Mouse (Mus musculus) intestine, embryonic 16.5 days (tissue): ENCODE results near the gene Sfi1. TPM values are rescaled to one million over a fixed set of nuclear protein-coding genes. Genes with fewer than 3 reads are reported as not detected.
"Not testable (repeated sequence)": the region's sequence is repeated elsewhere in the genome, so short reads cannot be mapped to it uniquely, and the experiment has no call there.

Source experiments
- ATAC-seq: fragments of 200-750 bp; cut with Nextera tagmentation; 2 replicates; pipeline ENCODE4 v1.8.0; 2017; ENCODE audit warnings: moderate TSS enrichment, moderate library complexity
- H3K27ac ChIP-seq: fragments of 300-500 bp; sonication (generic); 2 replicates; pipeline ENCODE4 v1.5.1; 2014; ENCODE audit warnings: mild to moderate bottlenecking, low read length
- H3K27me3 ChIP-seq: fragments of 300-500 bp; sonication (generic); replicated peaks from 2 replicates; pipeline ENCODE4 v1.6.1; 2014; ENCODE audit warnings: low read length, control low read depth, mixed read lengths; ENCODE audit not compliant: control insufficient read depth, insufficient read depth
- H3K36me3 ChIP-seq: fragments of 300-500 bp; sonication (generic); 2 replicates; pipeline ENCODE4 v1.6.1; 2014; ENCODE audit warnings: low read length, control low read depth; ENCODE audit not compliant: control insufficient read depth, insufficient read depth
- H3K4me1 ChIP-seq: fragments of 300-500 bp; sonication (generic); 2 replicates; pipeline ENCODE4 v1.6.1; 2014; ENCODE audit warnings: low read length, control low read depth, mixed read lengths; ENCODE audit not compliant: control insufficient read depth, insufficient read depth
- H3K4me2 ChIP-seq: fragments of 300-500 bp; sonication (generic); 2 replicates; pipeline ENCODE4 v1.6.1; 2014; ENCODE audit warnings: low read depth, low read length, control low read depth
- H3K4me3 ChIP-seq: fragments of 300-500 bp; sonication (generic); 2 replicates; pipeline ENCODE4 v1.5.1; 2014; ENCODE audit warnings: mild to moderate bottlenecking, low read length
- H3K9ac ChIP-seq: fragments of 300-500 bp; sonication (generic); 2 replicates; pipeline ENCODE4 v1.6.1; 2014; ENCODE audit warnings: low read depth, low read length
- H3K9me3 ChIP-seq: fragments of 300-500 bp; sonication (generic); 2 replicates; pipeline ENCODE4 v1.6.1; 2016; ENCODE audit warnings: low read length, control low read depth; ENCODE audit not compliant: control insufficient read depth
- WGBS: fragments of 180-500 bp; shearing (Covaris S2); extraction: QIAGEN DNeasy Blood & Tissue Kit; methylation state at CpG from one replicate; pipeline ENCODE4 v1.1.7; 2014; 5-methylcytosine and 5-hydroxymethylcytosine counted together
- polyA plus RNA-seq: library from polyadenylated mRNA; unstranded; fragments of >200 nt; fragmentation: Nextera tagmentation; extraction: Ambion mirVana; gene quantifications from 2 replicates; pipeline ENCODE4 v1.2.1, GENCODE M21; 2015

The Sfi1 gene
- polyA plus RNA-seq, 1 experiment from 2014 or later: 12.6 TPM

GRCm38 (mm10) chr11:3138323-3138722, 54.9 kb downstream of the Sfi1 start:
- H3K27ac ChIP-seq, H3K36me3 ChIP-seq, H3K4me2 ChIP-seq, H3K9me3 ChIP-seq, H3K4me3 ChIP-seq, ATAC-seq, H3K9ac ChIP-seq, H3K4me1 ChIP-seq, H3K27me3 ChIP-seq: not testable (repeated sequence)
- 82% methylated on average over 2 of the region's 2 CpGs for WGBS

DNA sequence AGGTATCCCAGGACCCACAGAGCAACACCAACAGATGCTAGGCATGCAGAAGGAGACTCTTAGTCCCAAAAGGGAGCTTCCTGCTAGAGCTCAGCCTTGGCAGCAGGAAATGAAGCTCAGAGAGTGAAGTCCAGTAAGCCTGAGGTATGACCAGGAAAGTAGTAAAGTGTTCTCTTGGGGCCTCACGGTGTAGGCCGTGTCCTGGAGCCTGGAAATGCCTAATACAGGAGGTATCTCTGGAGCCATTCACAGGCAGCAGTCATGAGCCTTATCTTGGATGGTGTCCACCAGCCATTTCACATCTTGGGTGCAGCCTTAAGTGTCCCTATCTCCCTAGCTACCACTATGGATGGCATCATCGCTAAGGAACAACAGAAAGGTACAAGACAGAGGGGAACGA, 56.0 kb downstream of the Sfi1 start:
- H3K9ac ChIP-seq, H3K4me1 ChIP-seq, H3K9me3 ChIP-seq, H3K4me3 ChIP-seq, H3K36me3 ChIP-seq, H3K27ac ChIP-seq, H3K4me2 ChIP-seq, H3K27me3 ChIP-seq: not testable (repeated sequence)
- 95% methylated on average over 4 of the region's 4 CpGs for WGBS
- peak; percentile 34 for ATAC-seq

DNA sequence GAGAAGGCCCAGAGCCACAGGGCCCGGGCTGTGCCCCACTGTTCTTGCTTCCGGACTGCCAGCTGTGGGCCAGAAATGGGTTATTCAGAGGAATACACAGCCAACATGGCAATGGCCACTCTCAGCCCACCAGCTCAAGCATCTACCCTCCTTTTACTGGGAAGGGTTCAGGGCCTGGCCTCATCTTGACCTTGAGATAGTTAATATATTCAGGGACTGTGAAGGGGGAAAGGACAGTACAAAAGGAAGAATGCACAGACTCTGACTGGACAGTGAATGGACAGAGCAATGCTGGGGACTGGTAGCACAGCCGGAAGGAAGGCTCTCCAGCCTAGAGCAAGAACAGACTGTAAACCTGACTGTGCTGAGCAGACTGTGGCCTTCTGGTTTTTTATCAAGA, 57.3 kb downstream of the Sfi1 start:
- not testable (repeated sequence) for H3K4me1 ChIP-seq, H3K27me3 ChIP-seq, H3K27ac ChIP-seq, H3K9me3 ChIP-seq, H3K4me3 ChIP-seq, H3K9ac ChIP-seq, H3K4me2 ChIP-seq, ATAC-seq, H3K36me3 ChIP-seq
- WGBS: 87% methylated on average over 3 of the region's 3 CpGs

DNA sequence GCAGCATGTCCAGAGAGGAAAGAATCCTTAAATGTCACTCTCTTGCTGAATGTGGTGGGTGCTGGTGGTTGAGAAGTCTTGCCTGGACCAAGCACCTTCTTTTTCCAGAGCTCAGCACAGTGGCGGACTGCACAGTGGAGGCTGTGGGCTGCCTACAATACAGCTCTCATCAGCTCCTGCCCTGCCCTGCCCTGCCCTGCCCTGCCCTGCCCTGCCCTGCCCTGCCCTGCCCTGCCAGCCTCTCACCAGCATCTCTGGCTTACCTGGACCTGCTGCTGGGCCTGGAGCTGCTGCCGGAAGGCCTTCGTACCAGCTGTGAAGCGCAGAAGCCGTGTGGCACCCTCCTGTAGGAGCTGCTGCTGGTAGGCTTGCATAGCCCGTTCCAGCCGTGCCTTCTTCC, 57.9 kb downstream of the Sfi1 start:
- not testable (repeated sequence) for H3K4me2 ChIP-seq, H3K36me3 ChIP-seq, H3K27ac ChIP-seq, H3K4me1 ChIP-seq, H3K9me3 ChIP-seq, ATAC-seq, H3K27me3 ChIP-seq, H3K9ac ChIP-seq, H3K4me3 ChIP-seq
- WGBS: 88% methylated on average over 1 of the region's 7 CpGs

DNA sequence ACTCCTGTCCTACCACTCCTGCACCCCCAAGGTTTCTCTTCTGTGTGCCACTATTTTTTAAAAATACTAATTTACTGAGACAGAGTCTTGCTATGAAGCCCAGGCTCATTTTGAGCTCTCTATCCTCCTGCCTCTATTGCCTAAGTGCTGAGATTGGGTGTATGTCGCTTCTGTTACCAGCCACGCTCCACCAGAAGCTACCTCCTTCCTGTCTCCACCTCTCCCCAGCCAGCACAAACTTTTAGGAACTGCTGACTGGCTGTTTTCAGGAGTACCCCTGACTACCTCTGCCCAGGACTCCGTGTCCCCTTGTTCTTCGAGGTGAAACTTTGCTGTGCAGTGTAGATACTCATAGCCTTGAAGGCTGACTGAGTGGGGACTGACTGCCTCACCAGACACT, 59.9 kb downstream of the Sfi1 start:
- H3K36me3 ChIP-seq, H3K4me2 ChIP-seq, H3K27me3 ChIP-seq, H3K4me1 ChIP-seq, H3K4me3 ChIP-seq, H3K27ac ChIP-seq, H3K9ac ChIP-seq: not testable (repeated sequence)
- no CpG with 5 or more reads among the region's 4 CpGs for WGBS
- peaks cover 11% of the 10 kb centered on the region; the same call in 1 of the 2 replicates for H3K9me3 ChIP-seq
- ATAC-seq: peak; percentile 16

GRCm38 (mm10) chr11:3132957-3133356, 60.3 kb downstream of the Sfi1 start:
- peaks cover 11% of the 10 kb centered on the region; the same call in 1 of the 2 replicates for H3K9me3 ChIP-seq
- not testable (repeated sequence) for H3K4me2 ChIP-seq, H3K4me3 ChIP-seq, H3K4me1 ChIP-seq, H3K27me3 ChIP-seq, H3K9ac ChIP-seq, H3K36me3 ChIP-seq, H3K27ac ChIP-seq
- WGBS: 87% methylated on average over 3 of the region's 3 CpGs
- ATAC-seq: peak; percentile 7

- WGBS: 93% methylated on average over 8 of the region's 10 CpGs
- ATAC-seq: peak; percentile 15
- H3K9me3 ChIP-seq, H3K4me2 ChIP-seq, H3K4me1 ChIP-seq, H3K4me3 ChIP-seq, H3K9ac ChIP-seq, H3K36me3 ChIP-seq, H3K27me3 ChIP-seq, H3K27ac ChIP-seq: not testable (repeated sequence)
Observed at GRCm38 (mm10) chr11:3132001-3132400, 61.3 kb downstream of the Sfi1 start.

DNA sequence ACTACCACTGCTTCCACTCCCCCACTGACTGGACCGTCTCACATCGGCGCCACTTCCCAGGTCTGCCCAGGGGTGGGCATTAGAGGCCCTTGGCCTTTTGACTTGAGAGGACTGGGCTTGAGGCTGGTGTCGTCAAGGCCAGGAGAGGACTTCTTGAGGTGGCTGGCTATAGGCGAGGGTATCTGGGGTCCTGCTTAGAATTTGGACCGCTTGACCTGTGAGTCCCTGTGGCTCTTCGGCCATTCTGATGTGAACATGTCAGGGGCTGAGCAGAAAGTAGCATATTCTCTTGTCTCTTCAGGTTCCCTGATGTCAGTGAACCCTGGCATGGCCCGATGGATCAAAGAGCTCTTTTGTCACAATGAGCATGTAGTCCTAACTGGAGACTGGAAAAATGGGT, 63.4 kb downstream of the Sfi1 start:
- not testable (repeated sequence) for H3K4me1 ChIP-seq, H3K27me3 ChIP-seq, H3K27ac ChIP-seq, H3K9ac ChIP-seq, H3K4me3 ChIP-seq, H3K4me2 ChIP-seq, H3K36me3 ChIP-seq, H3K9me3 ChIP-seq, ATAC-seq
- WGBS: 89% methylated on average over 5 of the region's 8 CpGs

- H3K27me3 ChIP-seq, H3K27ac ChIP-seq, H3K36me3 ChIP-seq, H3K4me3 ChIP-seq, H3K9me3 ChIP-seq, H3K9ac ChIP-seq, ATAC-seq, H3K4me2 ChIP-seq, H3K4me1 ChIP-seq: not testable (repeated sequence)
- 92% methylated on average over 2 of the region's 2 CpGs for WGBS
Observed at GRCm38 (mm10) chr11:3129276-3129675, 64.0 kb downstream of the Sfi1 start.

- H3K36me3 ChIP-seq, H3K9ac ChIP-seq, H3K27me3 ChIP-seq, H3K4me2 ChIP-seq, H3K4me3 ChIP-seq, H3K4me1 ChIP-seq, H3K9me3 ChIP-seq, H3K27ac ChIP-seq: not testable (repeated sequence)
- WGBS: 72% methylated on average over 5 of the region's 7 CpGs
- peak; percentile 79 for ATAC-seq
Observed at GRCm38 (mm10) chr11:3127303-3127795, 65.9 kb downstream of the Sfi1 start.
